ENCODE assay signal across 8 mouse cellular contexts in genomic region chr2:6405059-6406033, GRCm38 (mm10).
DNase-seq lines count a peak whose midpoint lies in the region; ATAC-seq and TF ChIP-seq lines count a peak whose summit lies in the region.

No protein-coding gene starts in this region.

- no peak overlapping the region for H3K4me2 ChIP-seq in hindbrain, postnatal 0 days (ENCODE audit: low read depth, low read length)

- H3K4me3 ChIP-seq in hindbrain, postnatal 0 days (ENCODE audit: low read length), result no peak overlapping the region

- H3K4me1 ChIP-seq in hindbrain, postnatal 0 days (ENCODE audit: insufficient read depth, low read length), result no peaks in the 10 kb centered on the region

- no peaks in the 10 kb centered on the region for H3K9me3 ChIP-seq in hindbrain, postnatal 0 days (ENCODE audit: low read length)

- peak; percentile 96 for TF ChIP-seq CTCF in hindbrain, postnatal 0 days (IDR thresholded peaks at IDR 0.05; ENCODE audit: low read depth)

- H3K27ac ChIP-seq in hindbrain, postnatal 0 days, result no peak overlapping the region

- DNase-seq in T-cell, adult 2 months (ENCODE audit: low spot score), result peak; percentile 47
- DNase-seq in cerebellum, postnatal 25 days, result peak; percentile 88 to 90
- peak; percentile 72 to 86 for DNase-seq in frontal cortex, postnatal 36 days (ENCODE audit: low spot score in 2 of 2)
- peak; percentile 90 for DNase-seq in hindbrain, postnatal 0 days (ENCODE audit: low spot score)
- DNase-seq in left cerebral cortex, adult 18-20 months (ENCODE audit: low spot score in 2 of 2), result peak; percentile 77 to 78
- DNase-seq in lung, postnatal 4 days, result peak; percentile 79 to 87
- DNase-seq in right cerebral cortex, adult 2 months (ENCODE audit: low spot score in 2 of 2), result peak; percentile 85 to 90
- peak; percentile 74 to 78 for DNase-seq in urinary bladder, postnatal 36 days (ENCODE audit: low spot score in 2 of 2)

- H3K27me3 ChIP-seq in hindbrain, postnatal 0 days (ENCODE audit: insufficient read depth, low read length), result no peaks in the 10 kb centered on the region

- ATAC-seq in hindbrain, postnatal 0 days, result peak; percentile 91

- H3K9ac ChIP-seq in hindbrain, postnatal 0 days (replicated peaks; ENCODE audit: low read length), result no peak overlapping the region

- 28% methylated on average over 10 of the region's 10 CpGs for WGBS in hindbrain, postnatal 0 days

- no peaks in the 10 kb centered on the region for H3K36me3 ChIP-seq in hindbrain, postnatal 0 days (ENCODE audit: insufficient read depth, low read length)
